Mouse (Mus musculus) testis, adult 2 months (tissue): ENCODE measurements at regions not wholly inside any gene's neighbourhood (a gene's known extent, or its start where the extent isn't known, plus 50 kb on each side); places are given as distances from the start of the nearest gene placed in this dataset.

Experiments
- CTCF ChIP-seq: fragments of 200-500 bp; IDR thresholded peaks from 2 replicates; pipeline ENCODE4 v1.5.1; 2012; ENCODE audit warnings: low read depth, mild to moderate bottlenecking, inconsistent platforms, low read length, moderate library complexity; ENCODE audit not compliant: control insufficient read depth, insufficient read depth, insufficient replicate concordance
- POLR2A ChIP-seq: fragments of 200-500 bp; IDR thresholded peaks from 2 replicates; pipeline ENCODE4 v1.6.1; 2012; ENCODE audit warnings: low read depth, mild to moderate bottlenecking, inconsistent platforms, low read length, moderate library complexity; ENCODE audit not compliant: control insufficient read depth

DNA sequence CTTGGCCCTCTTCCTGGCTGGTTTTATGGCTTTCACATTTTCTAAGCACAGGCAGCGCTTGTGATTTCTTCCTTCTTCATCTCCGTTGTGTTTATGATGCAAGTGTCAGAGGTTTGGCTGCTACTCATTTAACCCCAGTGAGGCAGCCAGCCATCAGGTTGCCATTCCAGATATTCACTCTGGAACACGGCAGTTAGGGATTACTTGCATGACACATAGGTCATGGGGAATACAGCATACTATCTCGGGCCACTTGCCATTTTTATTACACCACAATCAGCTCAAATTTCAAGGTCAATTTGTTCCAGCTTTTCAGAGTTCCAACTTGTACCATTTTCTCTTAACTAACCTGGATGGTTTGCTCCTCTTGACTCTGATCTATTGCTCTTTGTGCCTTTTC is 223.7 kb upstream of the Ccdc54 start:
- TF ChIP-seq CTCF (no peak), POLR2A (no peak)
